Mouse (Mus musculus) brain, adult 2 months (tissue): Measurements from ENCODE around the gene Ano7.

ENCODE experiments used
- DNase-seq: peaks from one replicate; pipeline ENCODE4 v3.0.0; 2011; ENCODE audit warnings: low read depth, low spot score

Ano7 gene

GRCm38 (mm10) chr1:93373665-93374064 lies at the start of gene Ano7:
Gene Ano7 (plus strand): TSS chr1:93373930.
- no peak for DNase-seq

DNA sequence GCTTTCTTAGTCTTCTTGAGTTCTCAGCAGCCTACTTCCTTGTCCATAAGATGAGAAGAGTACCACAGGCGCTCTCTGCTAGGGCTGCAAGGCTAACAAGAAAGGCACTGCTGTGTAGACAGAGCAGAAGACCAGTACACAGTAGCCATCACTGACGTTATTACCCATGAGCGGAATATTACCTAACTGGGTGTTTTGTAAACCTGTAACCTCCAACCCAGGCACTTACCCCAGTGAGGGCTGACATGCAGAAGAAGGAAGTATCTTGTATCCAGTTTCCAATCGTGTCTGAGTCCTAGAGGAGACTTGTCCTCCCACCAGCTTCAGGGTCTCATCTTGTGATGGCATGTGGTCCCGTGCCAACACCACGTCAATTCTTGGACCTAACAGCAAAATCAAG lies 49.8 kb upstream of the Ano7 start:
- DNase-seq, result no peak

DNA sequence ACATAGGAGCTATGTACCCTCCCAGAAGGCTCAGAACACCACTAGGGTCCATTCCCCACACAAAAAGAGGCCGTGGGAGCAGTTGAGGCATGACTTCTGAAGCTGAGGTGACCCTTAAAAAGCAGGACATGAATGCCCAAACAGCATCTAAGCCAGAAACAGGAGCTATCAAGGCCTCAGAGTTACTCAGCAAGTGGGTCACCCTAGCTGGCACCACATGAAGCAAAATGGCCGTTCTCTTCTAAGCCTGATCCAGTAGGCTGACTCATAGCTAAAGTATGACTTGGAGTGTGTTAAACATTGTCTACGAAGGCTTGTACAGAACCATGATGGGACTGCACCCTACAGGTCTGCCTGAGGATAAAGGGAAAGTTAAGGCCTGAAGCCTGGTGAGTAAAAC lies 47.3 kb upstream of the Ano7 start:
- DNase-seq, result no peak

- DNase-seq, result no peak
Measured at GRCm38 (mm10) chr1:93334621-93335020, 39.1 kb upstream of the Ano7 start.

- DNase-seq, result peak; percentile 99
Measured at GRCm38 (mm10) chr1:93342648-93343503, 30.9 kb upstream of the Ano7 start, which contains the start of the genes Ppp1r7 and Pask. Gene Ppp1r7 (plus strand): TSS chr1:93342854. Gene Pask (minus strand): TSS chr1:93343482.

- peak; percentile 99 for DNase-seq
Measured at GRCm38 (mm10) chr1:93343504-93344047, 30.2 kb upstream of the Ano7 start.

DNA sequence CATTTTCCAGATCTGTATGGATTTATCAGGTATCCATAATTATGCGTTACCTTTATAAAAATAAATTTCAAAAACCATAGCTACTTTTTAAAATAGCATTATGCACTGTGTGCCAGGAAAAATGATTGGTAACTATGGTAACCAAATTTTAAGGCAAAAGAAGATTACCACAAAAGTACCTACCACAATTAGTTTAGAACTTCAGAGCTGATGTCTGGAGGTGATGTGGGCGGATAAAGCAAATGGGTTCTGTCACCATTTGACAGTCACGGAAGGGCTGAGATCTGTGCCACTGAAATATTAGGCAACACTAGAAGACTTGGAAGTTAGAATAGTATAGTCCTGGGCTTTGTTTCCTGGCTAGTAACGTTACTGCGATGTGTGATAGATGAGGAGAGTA lies 26.6 kb upstream of the Ano7 start:
- DNase-seq, result peak; percentile 65

DNA sequence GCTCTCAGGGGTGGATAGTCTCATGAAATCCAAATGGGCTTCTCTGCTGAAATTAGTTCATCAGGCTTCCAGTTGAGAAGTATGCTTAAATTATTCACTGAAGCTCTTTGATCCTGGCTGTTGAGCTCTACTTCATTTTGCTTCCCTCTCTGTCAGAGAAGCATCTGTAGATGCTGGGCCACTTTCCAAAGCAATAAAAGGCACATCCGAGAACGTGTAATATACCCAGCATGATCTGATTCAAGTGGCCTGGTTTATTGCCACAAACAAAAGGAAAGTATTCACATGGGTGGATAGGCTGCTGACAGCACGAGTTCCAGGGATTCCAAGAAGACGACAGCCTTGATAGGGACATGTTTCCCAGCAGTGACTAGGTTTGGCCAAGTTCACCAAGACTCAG lies 24.0 kb upstream of the Ano7 start:
- peak; percentile 54 for DNase-seq

DNA sequence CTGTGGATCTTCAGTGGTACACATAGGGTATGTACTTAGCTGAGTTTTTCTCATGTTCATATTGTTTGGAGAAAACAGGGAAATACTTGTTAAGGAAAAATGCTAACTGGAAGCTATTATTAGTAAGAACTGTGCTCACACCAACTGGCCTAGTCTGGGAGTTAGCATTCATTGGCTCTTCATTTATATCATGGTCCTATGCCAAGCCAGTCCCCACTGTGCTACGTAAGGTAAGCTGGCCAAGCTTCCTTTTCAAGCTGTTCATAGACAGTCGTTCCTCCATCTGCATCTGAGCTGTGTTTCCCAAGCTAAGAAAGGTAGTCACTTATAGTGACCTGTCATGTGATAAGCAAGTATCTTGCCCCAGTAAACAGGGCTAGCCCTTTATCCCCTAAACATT lies 21.0 kb upstream of the Ano7 start:
- peak; percentile 70 for DNase-seq

GRCm38 (mm10) chr1:93362661-93363060 lies 11.1 kb upstream of the Ano7 start:
- DNase-seq, result peak; percentile 43

DNA sequence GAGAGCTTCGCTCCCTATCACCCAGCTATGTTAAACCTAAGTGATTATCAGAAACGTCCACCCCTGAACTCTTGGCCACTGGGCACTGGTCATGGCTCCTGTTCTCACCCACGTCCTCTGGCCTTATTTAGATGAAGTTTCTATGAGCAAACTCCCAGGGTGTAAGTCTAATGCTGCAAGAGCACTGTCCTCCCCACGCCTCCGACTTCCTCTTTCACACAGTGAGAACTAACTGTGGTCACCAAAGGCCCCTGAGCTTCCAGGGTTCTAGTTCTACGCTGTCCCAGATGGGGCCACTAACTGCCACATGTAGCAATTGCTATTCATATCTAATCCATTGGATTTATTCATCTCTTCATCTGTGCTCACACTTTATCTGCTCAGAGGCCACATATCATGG lies 8.1 kb upstream of the Ano7 start:
- no peak for DNase-seq

DNA sequence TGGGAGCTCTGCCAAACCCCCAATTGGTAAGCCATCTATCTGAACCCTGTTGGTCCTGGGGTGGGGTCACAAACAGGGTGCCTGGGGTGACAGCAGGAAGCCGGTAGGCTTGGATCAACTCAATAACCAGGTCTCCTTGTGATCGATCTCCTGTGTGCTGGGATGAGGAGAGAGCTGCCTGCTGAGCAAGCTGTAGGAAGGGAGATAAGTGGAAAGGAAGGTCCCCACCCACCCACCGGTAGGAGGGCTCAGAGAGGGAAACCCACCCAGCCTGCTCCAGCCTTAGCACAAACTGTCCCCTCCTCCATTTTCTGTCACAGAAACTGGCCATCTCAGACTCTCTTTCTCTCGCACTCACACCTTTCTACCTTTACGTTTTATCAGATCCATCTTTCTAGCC lies 3.6 kb downstream of the Ano7 start:
- DNase-seq, result no peak

DNA sequence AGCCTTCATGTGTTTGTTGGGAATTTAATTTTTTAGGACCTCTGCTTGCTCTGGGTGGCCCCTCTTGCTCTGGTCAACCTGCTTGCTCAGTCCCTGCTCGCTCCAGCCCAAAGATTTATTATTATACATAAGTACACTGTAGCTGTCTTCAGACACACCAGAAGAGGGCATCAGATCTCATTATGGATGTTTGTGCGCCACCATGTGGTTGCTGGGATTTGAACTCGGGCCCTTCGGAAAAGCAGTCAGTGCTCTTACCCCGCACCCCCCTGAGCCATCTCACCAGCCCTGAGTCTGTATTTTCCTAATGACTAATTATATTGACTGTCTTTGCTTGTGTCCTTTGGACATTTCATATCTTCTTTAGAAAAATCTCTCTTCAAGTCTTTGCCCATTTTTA lies 5.4 kb downstream of the Ano7 start:
- no peak for DNase-seq

- no peak for DNase-seq
Measured at GRCm38 (mm10) chr1:93387198-93387597, 13.5 kb downstream of the Ano7 start.

GRCm38 (mm10) chr1:93388906-93389305 lies 15.2 kb downstream of the Ano7 start:
- no peak for DNase-seq

DNA sequence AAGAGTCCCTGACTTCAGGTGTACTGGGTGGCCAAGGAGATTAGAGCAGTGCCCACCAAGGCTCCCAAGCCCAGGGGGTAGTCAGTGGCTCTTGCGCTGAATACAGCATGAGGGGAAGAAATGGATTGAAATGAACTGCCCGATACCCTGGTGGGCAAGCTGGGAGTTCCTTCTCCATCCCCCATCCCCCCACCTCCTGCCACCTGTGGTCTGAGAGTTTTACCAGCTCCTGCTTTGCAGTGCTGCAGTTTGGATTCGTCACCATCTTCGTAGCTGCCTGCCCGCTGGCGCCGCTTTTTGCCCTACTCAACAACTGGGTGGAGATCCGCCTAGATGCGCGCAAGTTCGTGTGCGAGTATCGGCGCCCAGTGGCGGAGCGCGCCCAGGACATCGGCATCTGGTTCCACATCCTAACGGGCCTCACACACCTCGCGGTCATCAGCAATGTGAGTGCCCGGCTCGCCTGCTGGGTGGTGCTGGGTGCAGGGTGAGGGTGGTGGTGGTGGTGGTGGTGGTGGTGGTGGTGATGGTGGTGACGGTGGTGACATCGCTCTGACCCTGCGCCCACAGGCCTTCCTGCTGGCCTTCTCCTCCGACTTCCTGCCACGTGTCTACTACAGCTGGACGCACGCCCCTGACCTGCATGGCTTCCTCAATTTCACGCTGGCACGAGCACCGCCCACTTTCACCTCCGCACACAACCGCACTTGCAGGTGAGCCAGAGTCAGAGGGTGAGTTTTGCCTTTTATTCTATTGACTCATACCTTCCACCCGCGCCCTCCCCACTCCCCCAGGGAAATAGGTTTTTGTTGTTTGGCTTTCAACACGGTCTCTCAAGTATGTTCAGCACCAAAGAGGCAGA lies 27.7 kb downstream of the Ano7 start:
- peak; percentile 16 for DNase-seq

DNA sequence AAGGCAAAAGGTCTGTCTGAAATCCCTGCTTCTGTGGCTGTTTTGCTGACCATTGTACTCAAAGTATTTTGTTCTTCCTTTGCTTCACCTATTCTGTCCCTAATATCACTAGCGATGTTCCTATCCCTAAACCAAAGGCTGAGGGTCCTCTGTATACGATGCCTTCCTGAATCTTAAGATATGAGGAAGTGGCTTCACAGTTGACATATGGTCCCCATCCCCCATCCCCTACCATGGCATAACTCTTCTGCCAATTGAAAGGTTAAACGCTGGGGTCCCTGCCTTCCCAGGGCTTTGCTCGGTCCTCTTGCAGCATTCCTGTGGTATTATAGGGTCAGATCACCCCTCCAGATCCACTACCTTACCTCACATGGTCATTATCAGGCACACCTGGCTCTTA lies 29.7 kb downstream of the Ano7 start:
- DNase-seq, result no peak

DNA sequence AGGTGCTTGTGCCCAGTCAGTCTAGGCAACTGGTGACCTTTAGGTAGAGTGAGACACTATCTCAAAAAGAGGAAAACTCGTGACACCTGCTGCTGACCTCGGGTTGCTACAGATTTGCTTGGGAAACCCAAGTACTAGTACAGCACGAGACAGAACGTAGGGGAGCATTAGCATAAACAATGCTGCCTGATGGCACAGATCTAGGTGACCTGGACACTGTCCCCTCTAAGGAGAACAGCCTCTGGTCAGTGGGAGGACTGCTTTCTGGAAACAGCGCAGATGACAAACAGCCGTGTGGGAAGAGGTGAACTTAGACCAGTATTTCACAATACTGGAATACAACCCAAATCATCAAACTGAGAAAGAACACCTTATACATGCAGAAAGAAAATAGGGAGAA lies 58.4 kb downstream of the Ano7 start:
- no peak for DNase-seq

GRCm38 (mm10) chr1:93439321-93439720 lies 65.6 kb downstream of the Ano7 start:
- DNase-seq, result no peak

DNA sequence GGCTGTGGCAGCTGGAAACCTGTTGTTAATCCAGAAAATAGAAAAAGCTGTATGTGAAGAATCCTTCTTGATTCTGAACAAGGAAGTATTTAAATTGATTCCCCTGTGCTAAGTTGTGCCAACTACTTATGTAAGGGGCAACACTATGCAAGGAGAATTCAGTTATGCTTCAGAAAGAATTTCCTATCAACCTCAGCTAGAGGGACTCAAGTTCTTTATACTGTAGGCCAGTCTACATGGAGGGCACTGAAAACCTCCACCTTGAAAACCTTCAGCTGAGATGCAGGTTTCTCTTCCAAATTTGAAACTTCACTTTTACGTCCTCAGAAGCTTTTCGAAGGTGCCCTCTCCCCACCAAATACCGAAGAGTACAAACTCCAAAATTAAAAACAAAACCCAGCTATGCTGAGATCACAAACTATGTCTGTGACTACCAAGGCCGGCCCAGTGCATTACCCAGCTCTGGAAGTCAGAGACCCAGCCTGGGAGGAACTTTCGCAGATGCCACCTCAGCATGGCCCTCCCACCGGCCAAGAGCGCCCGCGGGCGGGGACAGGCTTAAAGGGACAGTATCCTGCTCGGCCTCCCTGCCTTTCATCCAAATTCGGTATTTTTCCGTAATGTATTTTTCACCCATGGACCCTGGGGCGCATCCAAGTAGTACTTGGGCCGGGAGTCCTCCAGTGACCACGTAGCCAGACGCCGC lies 70.8 kb downstream of the Ano7 start:
- peak; percentile 81 for DNase-seq

DNA sequence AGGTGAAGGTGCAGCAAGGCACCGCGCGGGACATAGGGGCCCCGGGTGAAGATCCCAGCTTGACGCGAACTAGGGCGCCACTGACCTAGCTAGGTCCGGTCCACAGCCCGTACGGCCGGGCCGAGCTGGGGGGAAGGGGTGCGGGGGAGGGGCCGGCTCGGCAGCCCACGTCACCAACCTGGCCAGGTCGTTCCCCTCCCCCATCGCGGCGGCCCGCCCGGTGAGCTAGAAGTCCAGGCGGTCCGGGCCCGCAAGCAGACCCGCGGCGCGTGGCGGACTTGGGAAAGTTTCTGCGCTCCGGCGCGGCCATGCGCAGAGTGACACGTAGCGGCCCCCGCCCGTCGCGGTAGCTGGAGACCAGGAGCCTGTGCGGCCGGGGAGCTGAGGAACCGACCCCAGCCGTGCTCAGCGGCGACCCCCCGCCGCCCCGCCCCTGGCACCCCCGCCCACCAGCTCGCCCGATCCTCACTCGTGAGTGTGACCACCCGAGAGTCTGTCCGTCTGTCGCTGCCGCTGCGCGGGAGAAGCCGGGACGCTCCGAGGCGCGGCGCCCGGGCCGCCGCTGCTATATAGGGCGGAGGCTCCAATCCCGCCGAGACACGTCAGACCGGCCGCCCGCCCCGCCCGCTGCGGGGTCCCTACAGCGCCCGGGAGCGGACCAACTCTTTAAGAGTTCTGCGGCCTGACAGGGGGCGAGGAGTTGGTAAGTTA lies 71.5 kb downstream of the Ano7 start:
- peak; percentile 51 for DNase-seq
